Mouse (Mus musculus): ENCODE measurements around the gene Pkd1l3.

- TF ChIP-seq CTCF (IDR thresholded peaks at IDR 0.05; ENCODE audit: control insufficient read depth, insufficient read depth, insufficient read length), result no peak
- TF ChIP-seq MAX (IDR thresholded peaks at IDR 0.05), result no peak
- TF ChIP-seq CEBPB (IDR thresholded peaks at IDR 0.05; ENCODE audit: low read depth), result no peak
- TF ChIP-seq MYOG (IDR thresholded peaks at IDR 0.05; ENCODE audit: control insufficient read depth, extremely low read depth, insufficient read length), result no peak
- no peak for TF ChIP-seq USF1 (IDR thresholded peaks at IDR 0.05; ENCODE audit: low read depth)
- no peak for TF ChIP-seq MYOD1 (IDR thresholded peaks at IDR 0.05; ENCODE audit: control insufficient read depth, insufficient read length, low read depth)
Measured at GRCm38 (mm10) chr8:109592164-109592563, 22.2 kb upstream of the Pkd1l3 start.

All from C2C12 (cell line).